30 mouse cellular contexts compared by ENCODE assay signal in the genomic region with DNA sequence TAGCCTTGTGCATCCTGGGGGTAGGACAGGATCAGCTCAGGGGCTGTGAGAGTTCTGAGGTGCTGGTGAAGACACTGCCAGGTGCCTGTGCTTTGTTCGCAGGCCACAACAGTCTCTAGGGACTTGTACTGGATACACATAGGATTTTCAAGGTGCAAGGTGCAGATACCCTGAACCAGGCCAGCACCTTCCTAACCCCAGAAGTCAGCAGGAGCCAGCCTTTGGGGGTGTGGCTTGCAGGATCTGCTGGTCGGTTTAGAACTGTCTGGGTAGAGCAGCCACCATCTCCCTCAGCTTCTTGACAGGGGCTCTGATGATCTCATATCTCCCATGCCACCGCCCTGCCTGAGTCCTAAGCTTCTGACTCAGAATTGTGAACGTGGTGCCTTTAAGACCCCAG. TPM values are rescaled to one million over a fixed set of nuclear protein-coding genes. Genes with fewer than 3 reads are reported as not detected.
"Had no signal": no experiment of that assay in that cellular context is flagged by ENCODE, and none has a peak within 500 bp of the region (broad histone marks: within the 10 kb centered on the region; RNA-seq: fewer than 3 reads in every experiment).

No protein-coding gene starts in this region.

- ATAC-seq: forebrain, embryonic 13.5 days; forebrain, embryonic 14.5 days; forebrain, embryonic 15.5 days; forebrain, embryonic 16.5 days; forebrain, postnatal 0 days had no signal

- H3K9me3 ChIP-seq: embryonic facial prominence, embryonic 10.5 days; embryonic facial prominence, embryonic 12.5 days; embryonic facial prominence, embryonic 13.5 days; embryonic facial prominence, embryonic 15.5 days; forebrain, embryonic 10.5 days; forebrain, embryonic 12.5 days; forebrain, embryonic 13.5 days; forebrain, embryonic 15.5 days had no signal

- H3K4me3 ChIP-seq: embryonic facial prominence, embryonic 10.5 days; embryonic facial prominence, embryonic 12.5 days; embryonic facial prominence, embryonic 13.5 days; embryonic facial prominence, embryonic 15.5 days; erythroblast, embryonic 14.5 days; forebrain, embryonic 10.5 days; forebrain, embryonic 12.5 days; forebrain, embryonic 13.5 days; forebrain, embryonic 15.5 days; gastrocnemius, adult 2 months; heart, adult 2 months had no signal

- H3K4me1 ChIP-seq: embryonic facial prominence, embryonic 10.5 days; embryonic facial prominence, embryonic 12.5 days; embryonic facial prominence, embryonic 15.5 days; forebrain, embryonic 10.5 days; forebrain, embryonic 12.5 days had no signal

- H3K36me3 ChIP-seq: embryonic facial prominence, embryonic 10.5 days; embryonic facial prominence, embryonic 12.5 days; embryonic facial prominence, embryonic 13.5 days; embryonic facial prominence, embryonic 15.5 days; forebrain, embryonic 10.5 days; forebrain, embryonic 12.5 days; forebrain, embryonic 15.5 days had no signal

- H3K9ac ChIP-seq: embryonic facial prominence, embryonic 12.5 days; embryonic facial prominence, embryonic 13.5 days; embryonic facial prominence, embryonic 15.5 days; forebrain, embryonic 12.5 days; forebrain, embryonic 13.5 days; forebrain, embryonic 15.5 days; forebrain, postnatal 0 days had no signal

- H3K27ac ChIP-seq: embryonic facial prominence, embryonic 10.5 days; embryonic facial prominence, embryonic 12.5 days; embryonic facial prominence, embryonic 13.5 days; embryonic facial prominence, embryonic 15.5 days; forebrain, embryonic 10.5 days; forebrain, embryonic 12.5 days; forebrain, embryonic 13.5 days; forebrain, embryonic 15.5 days; gastrocnemius, adult 2 months; heart, adult 2 months had no signal

- H3K4me2 ChIP-seq: embryonic facial prominence, embryonic 12.5 days; embryonic facial prominence, embryonic 13.5 days; embryonic facial prominence, embryonic 15.5 days; forebrain, embryonic 12.5 days; forebrain, embryonic 13.5 days; forebrain, embryonic 15.5 days had no signal

- DNase-seq: cerebellum, adult 2 months; cerebellum, adult 8-10 months; cerebellum, adult 9-10 months; cerebellum, adult 9-11 months; cerebellum, postnatal 10 days; cerebellum, postnatal 14 days; cerebellum, postnatal 25 days; cerebellum, postnatal 36 days; embryo, embryonic 11 days; forebrain, postnatal 0 days; gastrocnemius, adult 2 months; gastrocnemius, postnatal 10 days; gastrocnemius, postnatal 14 days; gastrocnemius, postnatal 25 days; gastrocnemius, postnatal 36 days; heart, adult 18-20 months; heart, adult 2 months had no signal

RNA-seq across cellular contexts. Expression of gene Adamtsl3, which starts 5.7 kb away (rescaled TPM):
- total RNA-seq: common myeloid progenitor, adult 5-6 weeks; granulocyte monocyte progenitor cell, adult 5-6 weeks had no signal
- polyA plus RNA-seq: erythroblast, embryonic 14.5 days; forebrain, embryonic 10.5 days had no signal
